Mouse (Mus musculus) lung, postnatal 0 days (tissue): ENCODE data around the gene Ube2d2b. TPM values are rescaled to one million over a fixed set of nuclear protein-coding genes. Genes with fewer than 3 reads are reported as not detected.

Experiments used
- ATAC-seq: fragments of 200-750 bp; cut with Nextera tagmentation; 2 replicates; pipeline ENCODE4 v1.8.0; 2017; ENCODE audit warnings: moderate library complexity
- DNase-seq: peaks from one replicate; pipeline ENCODE4 v3.0.0-alpha.2; 2016; ENCODE audit warnings: low spot score
- H3K27ac ChIP-seq: fragments of 300-500 bp; sonication (generic); 2 replicates; pipeline ENCODE4 v1.5.1; 2014; ENCODE audit warnings: antibody characterized with exemption, mild to moderate bottlenecking, low read length, mixed read lengths
- H3K27me3 ChIP-seq: fragments of 300-500 bp; sonication (generic); replicated peaks from 2 replicates; pipeline ENCODE4 v1.6.1; 2014; ENCODE audit warnings: low read length, mixed read lengths; ENCODE audit not compliant: insufficient read depth
- H3K36me3 ChIP-seq: fragments of 300-500 bp; sonication (generic); 2 replicates; pipeline ENCODE4 v1.6.1; 2014; ENCODE audit warnings: low read length, mixed read lengths; ENCODE audit not compliant: insufficient read depth
- H3K4me1 ChIP-seq: fragments of 300-500 bp; sonication (generic); 2 replicates; pipeline ENCODE4 v1.6.1; 2014; ENCODE audit warnings: antibody characterized with exemption, low read depth, low read length, mixed read lengths; ENCODE audit not compliant: insufficient read depth
- H3K4me2 ChIP-seq: fragments of 300-500 bp; sonication (generic); replicated peaks from 2 replicates; pipeline ENCODE4 v1.6.1; 2014; ENCODE audit warnings: low read depth, mild to moderate bottlenecking, low read length, moderate library complexity, mixed read lengths
- H3K4me3 ChIP-seq: fragments of 300-500 bp; sonication (generic); 2 replicates; pipeline ENCODE4 v1.5.1; 2014; ENCODE audit warnings: low read depth, low read length
- H3K9ac ChIP-seq: fragments of 300-500 bp; sonication (generic); replicated peaks from 2 replicates; pipeline ENCODE4 v1.6.1; 2014; ENCODE audit warnings: low read depth, mild to moderate bottlenecking
- H3K9me3 ChIP-seq: fragments of 300-500 bp; sonication (generic); 2 replicates; pipeline ENCODE4 v1.6.1; 2016; ENCODE audit warnings: low read length, mixed read lengths
- CTCF ChIP-seq: IDR thresholded peaks from 2 replicates; pipeline ENCODE4 v1.5.1; 2016; ENCODE audit warnings: antibody characterized with exemption, mild to moderate bottlenecking
- EP300 ChIP-seq: IDR thresholded peaks from 2 replicates; pipeline ENCODE4 v1.6.1; 2016; ENCODE audit warnings: antibody characterized with exemption, mild to moderate bottlenecking, control low read depth
- WGBS: fragments of 180-500 bp; shearing (Covaris S2); extraction: QIAGEN DNeasy Blood & Tissue Kit; methylation state at CpG from one replicate; pipeline ENCODE4 v1.1.7; 2014; 5-methylcytosine and 5-hydroxymethylcytosine counted together
- polyA plus RNA-seq: library from polyadenylated mRNA; unstranded; fragments of >200 nt; fragmentation: Nextera tagmentation; extraction: Ambion mirVana; gene quantifications from 2 replicates; pipeline ENCODE4 v1.2.1, GENCODE M21; 2015

Ube2d2b gene
- polyA plus RNA-seq, 1 experiment from 2014 or later = 0.11 TPM

- Histone ChIP-seq H3K27me3 (no peaks in the 10 kb centered on the region), H3K4me3 (no peak overlapping the region), H3K36me3 (no peaks in the 10 kb centered on the region), H3K4me1 (no peaks in the 10 kb centered on the region; the same call in 1 of the 2 replicates), H3K9ac (no peak overlapping the region), H3K4me2 (no peak overlapping the region), H3K27ac (no peak overlapping the region), H3K9me3 (no peaks in the 10 kb centered on the region)
- 36% methylated on average over 2 of the region's 2 CpGs for WGBS
- peak; percentile 51 for DNase-seq
- TF ChIP-seq EP300 = no peak
- no peak for TF ChIP-seq CTCF
- no peak for ATAC-seq
These were observed 36.5 kb downstream of the Ube2d2b start for GRCm38 (mm10) chr5:107866127-107867126.

- Histone ChIP-seq H3K9me3 (no peaks in the 10 kb centered on the region), H3K4me2 (peak overlapping the region; percentile 63), H3K27ac (peak overlapping the region; percentile 94), H3K36me3 (no peaks in the 10 kb centered on the region), H3K4me3 (peak overlapping the region; percentile 90), H3K4me1 (no peaks in the 10 kb centered on the region; the same call in 1 of the 2 replicates), H3K9ac (peak overlapping the region; percentile 78), H3K27me3 (no peaks in the 10 kb centered on the region)
- DNase-seq (peak; percentile 58), ATAC-seq (peak; percentile 73)
- 4% methylated on average over 28 of the region's 82 CpGs for WGBS
- TF ChIP-seq CTCF (no peak), EP300 (no peak)
These were observed 38.3 kb downstream of the Ube2d2b start for GRCm38 (mm10) chr5:107867970-107868904.

- under 1% methylated on average over 46 of the region's 58 CpGs for WGBS
These were observed 39.1 kb downstream of the Ube2d2b start for GRCm38 (mm10) chr5:107868905-107869424.

GRCm38 (mm10) chr5:107869701-107870100 lies 39.8 kb downstream of the Ube2d2b start:
- Histone ChIP-seq H3K9ac (no peak overlapping the region), H3K4me3 (no peak overlapping the region), H3K4me2 (no peak overlapping the region), H3K9me3 (no peaks in the 10 kb centered on the region), H3K36me3 (no peaks in the 10 kb centered on the region), H3K27me3 (no peaks in the 10 kb centered on the region), H3K27ac (no peak overlapping the region), H3K4me1 (no peaks in the 10 kb centered on the region; the same call in 1 of the 2 replicates)
- DNase-seq (no peak), ATAC-seq (no peak)
- WGBS = 53% methylated on average over 2 of the region's 2 CpGs
- TF ChIP-seq CTCF (no peak), EP300 (no peak)

More at GRCm38 (mm10) chr5:107868905-107869424, 39.1 kb downstream of the Ube2d2b start:
- ATAC-seq (peak; percentile 98), DNase-seq (peak; percentile 97)
- H3K36me3 ChIP-seq = no peaks in the 10 kb centered on the region
- TF ChIP-seq EP300 = no peak
- peak; percentile 26; the same call in 1 of the 2 replicates for TF ChIP-seq CTCF
- H3K4me2 ChIP-seq = peak overlapping the region; percentile 63
- peak overlapping the region; percentile 90 for H3K4me3 ChIP-seq
- H3K27ac ChIP-seq = peak overlapping the region; percentile 94
- H3K27me3 ChIP-seq = no peaks in the 10 kb centered on the region
- peak overlapping the region; percentile 78 for H3K9ac ChIP-seq
- no peaks in the 10 kb centered on the region for H3K9me3 ChIP-seq
- no peaks in the 10 kb centered on the region; the same call in 1 of the 2 replicates for H3K4me1 ChIP-seq

GRCm38 (mm10) chr5:107873330-107873729 lies 43.4 kb downstream of the Ube2d2b start:
- no peaks in the 10 kb centered on the region for H3K27me3 ChIP-seq
- no peak overlapping the region for H3K27ac ChIP-seq
- ATAC-seq (no peak), DNase-seq (no peak)
- no peak overlapping the region for H3K4me3 ChIP-seq
- no peak overlapping the region for H3K4me2 ChIP-seq
- H3K4me1 ChIP-seq = no peaks in the 10 kb centered on the region
- H3K36me3 ChIP-seq = no peaks in the 10 kb centered on the region
- TF ChIP-seq CTCF = no peak
- TF ChIP-seq EP300 = no peak
- no peaks in the 10 kb centered on the region for H3K9me3 ChIP-seq
- WGBS = 93% methylated on average over 6 of the region's 6 CpGs
- H3K9ac ChIP-seq = no peak overlapping the region
